Mouse (Mus musculus) ES-E14 (cell line): ENCODE measurements around the gene Cd200. TPM values are rescaled to one million over a fixed set of nuclear protein-coding genes. Genes with fewer than 3 reads are reported as not detected.

Source experiments
- DNase-seq: peaks from one replicate; pipeline ENCODE4 v3.0.0-alpha.2; 2013; ENCODE audit warnings: low read depth, low spot score
- H3K27ac ChIP-seq: 2 replicates; pipeline ENCODE4 v1.5.1; 2012; ENCODE audit warnings: low read depth, mild to moderate bottlenecking, low read length, moderate library complexity, mixed read lengths; ENCODE audit not compliant: poor library complexity, insufficient read depth, severe bottlenecking
- H3K36me3 ChIP-seq: 2 replicates; pipeline ENCODE4 v1.6.1; 2012; ENCODE audit warnings: mild to moderate bottlenecking, low read length, moderate library complexity, mixed read lengths; ENCODE audit not compliant: control insufficient read depth, poor library complexity, insufficient read depth, severe bottlenecking
- H3K4me1 ChIP-seq, 2 experiments: fragments of 150-350 bp in 1 of 2; sonication (generic) in 1 of 2; 2 replicates each; pipeline ENCODE4 v1.6.1; 2012; ENCODE audit warnings: low read length in 2 of 2, mild to moderate bottlenecking in 1 of 2, mixed read lengths in 1 of 2; ENCODE audit not compliant: control insufficient read depth in 2 of 2, insufficient read depth in 2 of 2, poor library complexity in 1 of 2
- H3K4me3 ChIP-seq, 2 experiments: fragments of 150-350 bp in 1 of 2; sonication (generic) in 1 of 2; 2 replicates each; pipeline ENCODE4 v1.5.1; 2012; ENCODE audit warnings: low read length in 2 of 2, low read depth in 1 of 2, mild to moderate bottlenecking in 1 of 2, mixed read lengths in 1 of 2; ENCODE audit not compliant: insufficient read depth in 1 of 2, poor library complexity in 1 of 2, severe bottlenecking in 1 of 2
- H3K9ac ChIP-seq: 2 replicates; pipeline ENCODE4 v1.6.1; 2012; ENCODE audit warnings: low read depth, mild to moderate bottlenecking, low read length, mixed read lengths; ENCODE audit not compliant: poor library complexity, insufficient read depth, severe bottlenecking
- H3K9me3 ChIP-seq: fragments of 150-350 bp; sonication (generic); 2 replicates; pipeline ENCODE4 v1.6.1; 2012; ENCODE audit warnings: low read depth, mild to moderate bottlenecking, low read length; ENCODE audit not compliant: control insufficient read depth, insufficient read depth
- CHD2 ChIP-seq: IDR thresholded peaks from 2 replicates; pipeline ENCODE4 v1.6.1; 2014; ENCODE audit warnings: mild to moderate bottlenecking, low read depth, low read length, inconsistent platforms
- HCFC1 ChIP-seq: IDR thresholded peaks from 2 replicates; pipeline ENCODE4 v1.6.1; 2012; ENCODE audit warnings: low read length, inconsistent platforms, borderline replicate concordance; ENCODE audit not compliant: insufficient read depth
- MAFK ChIP-seq: IDR thresholded peaks from 2 replicates; pipeline ENCODE4 v1.6.1; 2014; ENCODE audit warnings: mild to moderate bottlenecking, low read depth, low read length, inconsistent platforms; ENCODE audit not compliant: insufficient read depth
- ZC3H11A ChIP-seq: IDR thresholded peaks from 2 replicates; pipeline ENCODE4 v1.6.1; 2012; ENCODE audit warnings: low read depth, mild to moderate bottlenecking, inconsistent platforms, low read length, borderline replicate concordance
- ZNF384 ChIP-seq: IDR thresholded peaks from 2 replicates; pipeline ENCODE4 v1.6.1; 2012; ENCODE audit warnings: low read depth, low read length, inconsistent platforms
- in situ Hi-C, 2 experiments: fragments of 600-800 bp; cut with MboI; formaldehyde crosslinking; loops; one replicate each; pipeline ENCODE4 v1.15.1; 2025; ENCODE audit warnings: low sequenced_read_pairs in 2 of 2, inconsistent platforms in 1 of 2; ENCODE audit not compliant: unreplicated experiment in 2 of 2
- total RNA-seq: library from RNA; depleted of rRNA; stranded (reverse); fragments of 300-350 nt; gene quantifications from 2 replicates; pipeline ENCODE4 v1.2.3, GENCODE M21; 2012

Cd200 gene
- total RNA-seq, 1 experiment: 13.3 TPM

- Histone ChIP-seq H3K4me1 (no peaks in the 10 kb centered on the region), H3K27ac (no peak overlapping the region), H3K36me3 (no peaks in the 10 kb centered on the region), H3K9me3 (no peaks in the 10 kb centered on the region; the same call in 1 of the 2 replicates), H3K9ac (no peak overlapping the region), H3K4me3 (no peak overlapping the region)
- in situ Hi-C loops: no loop called here
- DNase-seq: no peak
- no peak for TF ChIP-seq ZC3H11A
- TF ChIP-seq CHD2: no peak
- TF ChIP-seq HCFC1: no peak
These were observed 61.9 kb downstream of the Cd200 start for GRCm38 (mm10) chr16:45346930-45347387.

- in situ Hi-C loops: no loop called here
- Histone ChIP-seq H3K9ac (no peak overlapping the region), H3K9me3 (no peaks in the 10 kb centered on the region; the same call in 1 of the 2 replicates), H3K4me1 (no peaks in the 10 kb centered on the region), H3K27ac (no peak overlapping the region), H3K36me3 (no peaks in the 10 kb centered on the region), H3K4me3 (no peak overlapping the region)
- DNase-seq: no peak
- TF ChIP-seq HCFC1: no peak
- TF ChIP-seq ZNF384: no peak
- no peak for TF ChIP-seq ZC3H11A
- TF ChIP-seq CHD2: no peak
- no peak for TF ChIP-seq MAFK
These were observed 62.5 kb downstream of the Cd200 start for GRCm38 (mm10) chr16:45346367-45346766.

GRCm38 (mm10) chr16:45344879-45345278, 64.0 kb downstream of the Cd200 start:
- no peak overlapping the region for H3K9ac ChIP-seq
- in situ Hi-C loops: no loop called here
- no peak for DNase-seq

DNA sequence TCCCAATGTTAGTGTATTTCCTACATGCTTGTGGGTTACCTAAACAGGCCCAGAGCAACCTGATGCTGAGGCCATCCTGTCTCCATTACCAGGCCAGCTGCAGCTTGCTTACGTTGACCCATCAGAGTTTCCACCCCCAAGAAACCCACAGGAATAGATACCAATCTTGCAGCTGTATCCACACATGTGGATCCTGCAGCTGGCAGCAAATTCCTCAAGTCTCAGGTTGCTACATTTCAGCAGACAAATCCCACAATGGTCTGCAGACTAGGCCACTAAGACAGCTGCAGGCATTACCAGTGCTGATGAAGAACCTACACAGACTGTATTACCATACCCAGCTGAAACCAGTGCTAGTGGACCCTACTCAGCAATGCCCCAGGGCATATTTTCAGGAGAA, 72.4 kb downstream of the Cd200 start:
- no peak overlapping the region for H3K27ac ChIP-seq
- H3K9ac ChIP-seq: no peak overlapping the region
- in situ Hi-C loops: no loop called here
- H3K4me1 ChIP-seq: no peaks in the 10 kb centered on the region
- TF ChIP-seq MAFK: no peak
- TF ChIP-seq ZNF384: no peak
- no peak for TF ChIP-seq HCFC1
- TF ChIP-seq CHD2: no peak
- TF ChIP-seq ZC3H11A: no peak
- H3K9me3 ChIP-seq: no peaks in the 10 kb centered on the region
- DNase-seq: no peak
- H3K4me3 ChIP-seq: no peak overlapping the region
- H3K36me3 ChIP-seq: no peaks in the 10 kb centered on the region

More at GRCm38 (mm10) chr16:45344879-45345278, 64.0 kb downstream of the Cd200 start:
- TF ChIP-seq ZNF384 (no peak), ZC3H11A (no peak), CHD2 (no peak)
- H3K27ac ChIP-seq: no peak overlapping the region; the same call in 1 of the 2 replicates
- no peaks in the 10 kb centered on the region for H3K36me3 ChIP-seq
- H3K9me3 ChIP-seq: no peaks in the 10 kb centered on the region; the same call in 1 of the 2 replicates
- H3K4me1 ChIP-seq: no peaks in the 10 kb centered on the region
- no peak overlapping the region for H3K4me3 ChIP-seq

DNA sequence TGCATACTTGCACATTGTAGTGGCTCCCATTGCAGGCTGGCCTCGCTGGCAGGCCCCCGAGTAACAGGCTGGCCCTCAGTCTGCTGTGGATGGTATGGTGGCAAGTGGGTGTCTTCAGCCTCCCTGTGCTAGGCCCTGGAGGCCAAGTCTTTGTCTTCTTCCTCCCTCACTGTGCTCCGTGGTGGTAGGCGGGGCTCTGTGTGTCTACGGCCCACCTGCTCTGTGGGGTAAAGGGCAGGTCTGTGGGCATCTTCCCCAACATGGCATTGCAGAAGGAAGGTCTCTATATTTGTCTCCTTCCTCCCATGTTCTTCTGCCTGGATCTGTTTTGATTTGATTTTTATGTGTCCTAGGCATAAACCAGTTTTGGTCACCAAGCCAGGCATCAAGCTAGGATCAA, 74.0 kb downstream of the Cd200 start:
- Histone ChIP-seq H3K4me1 (no peaks in the 10 kb centered on the region), H3K27ac (no peak overlapping the region), H3K9me3 (no peaks in the 10 kb centered on the region), H3K9ac (no peak overlapping the region), H3K36me3 (no peaks in the 10 kb centered on the region), H3K4me3 (no peak overlapping the region)
- no peak for DNase-seq
- in situ Hi-C loops: no loop called here
- TF ChIP-seq MAFK (no peak), ZC3H11A (no peak), ZNF384 (no peak), CHD2 (no peak), HCFC1 (no peak)
